Mouse (Mus musculus): ENCODE measurements at regions not wholly inside any gene's neighbourhood (a gene's known extent, or its start where the extent isn't known, plus 50 kb on each side); places are given as distances from the start of the nearest gene placed in this dataset.

DNA sequence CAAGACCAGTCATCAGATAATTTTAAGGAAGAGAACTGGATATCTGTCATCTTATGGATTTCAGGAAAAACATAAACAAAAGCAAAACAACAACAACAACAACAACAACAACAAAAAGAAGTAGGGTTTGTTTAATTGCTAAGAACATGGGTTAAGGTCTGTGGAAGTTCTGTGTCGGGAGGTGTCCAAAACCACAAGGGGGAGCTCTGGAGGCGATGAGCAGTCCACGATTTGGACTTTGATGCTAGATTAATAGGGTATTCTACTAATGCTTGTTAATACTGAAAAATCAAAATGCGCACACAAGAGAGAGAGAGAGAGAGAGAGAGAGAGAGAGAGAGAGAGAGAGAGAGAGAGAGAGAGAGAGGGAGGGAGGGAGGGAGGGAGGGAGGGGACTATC, 692.0 kb upstream of the Car10 start:
- peak in 1 of 2 experiments; percentile 32 for DNase-seq (ENCODE audit: extremely low spot score in 1 of 2, low spot score in 2 of 2)
- H3K27ac ChIP-seq = no peak overlapping the region
- no peak overlapping the region for H3K4me3 ChIP-seq
- intact Hi-C loops (cut with DNase I) = loop anchor here (5.0 to 10.0 kb wide), 2 partner anchors 486 to 689 kb away; partner anchors contain the start of gene Car10
- TF ChIP-seq CTCF (IDR thresholded peaks at IDR 0.05) = peak; percentile 54

DNA sequence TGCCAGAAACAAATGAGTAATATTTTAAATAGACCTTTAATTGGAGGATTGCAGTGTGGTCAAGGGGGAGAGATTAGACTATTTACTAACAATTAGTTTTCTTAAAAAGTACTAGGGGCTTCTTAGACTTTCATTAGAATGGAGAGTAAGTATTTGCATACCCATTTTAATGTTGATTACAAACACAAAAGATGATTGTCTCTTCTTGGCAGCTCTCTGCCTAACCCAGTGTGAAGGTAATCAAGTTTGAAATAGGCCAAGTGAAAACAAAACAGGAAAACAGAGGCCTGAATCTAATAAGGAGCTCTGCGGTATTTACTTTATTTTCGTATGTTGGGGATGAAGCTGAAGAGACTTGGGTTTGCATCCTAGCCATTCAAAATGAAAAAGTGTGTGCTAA, 646.5 kb upstream of the Car10 start:
- TF ChIP-seq CTCF (IDR thresholded peaks at IDR 0.05) = no peak
- intact Hi-C loops (cut with DNase I) = no loop called here
- H3K27ac ChIP-seq = no peak overlapping the region
- no peak overlapping the region for H3K4me3 ChIP-seq
- no peak for DNase-seq (ENCODE audit: extremely low spot score in 1 of 2, low spot score in 2 of 2)

DNA sequence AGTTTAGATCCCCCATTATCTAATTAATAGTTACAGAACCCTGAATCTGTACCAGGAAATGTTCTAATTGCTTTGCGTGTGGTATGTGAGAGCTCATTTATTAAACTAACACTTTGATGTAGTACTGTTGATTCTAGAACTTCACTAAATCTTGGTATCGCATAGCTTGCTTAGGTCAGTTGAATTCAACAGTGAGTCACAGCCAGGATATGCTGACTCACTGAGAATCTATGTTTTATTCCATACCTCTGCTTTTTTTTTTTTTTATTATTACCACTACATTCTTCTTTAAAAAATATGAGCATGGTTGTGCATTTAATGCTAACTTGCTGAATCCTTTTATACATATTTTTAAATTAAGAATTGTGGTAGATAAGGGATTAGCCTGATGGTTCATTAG, 602.5 kb upstream of the Car10 start:
- H3K27ac ChIP-seq = no peak overlapping the region
- H3K4me3 ChIP-seq = no peak overlapping the region
- TF ChIP-seq CTCF (IDR thresholded peaks at IDR 0.05) = no peak
- intact Hi-C loops (cut with DNase I) = no loop called here
- no peak for DNase-seq (ENCODE audit: extremely low spot score in 1 of 2, low spot score in 2 of 2)
